Mouse (Mus musculus): ENCODE data around the gene Trim40.
"Not testable (repeated sequence)": the region's sequence is repeated elsewhere in the genome, so short reads cannot be mapped to it uniquely, and the experiment has no call there.

Trim40 gene

GRCm38 (mm10) chr17:36893387-36893786 lies 3.5 kb upstream of the Trim40 start:
- DNase-seq (ENCODE audit: low spot score in 2 of 2): no peak

GRCm38 (mm10) chr17:36892362-36892761 lies 2.4 kb upstream of the Trim40 start:
- peak in 1 of 2 experiments; percentile 14 for DNase-seq (ENCODE audit: low spot score in 2 of 2)

- not testable (repeated sequence) for DNase-seq (ENCODE audit: low spot score in 2 of 2)
These were observed 1.6 kb upstream of the Trim40 start for GRCm38 (mm10) chr17:36891496-36891895.

- no peak for DNase-seq (ENCODE audit: low spot score in 2 of 2)
These were observed 4.7 kb downstream of the Trim40 start for GRCm38 (mm10) chr17:36885132-36885790.

- DNase-seq (ENCODE audit: low spot score in 2 of 2): no peak
These were observed 6.6 kb downstream of the Trim40 start for GRCm38 (mm10) chr17:36883350-36883749.

- no peak for DNase-seq (ENCODE audit: low spot score in 2 of 2)
These were observed 15.3 kb downstream of the Trim40 start for GRCm38 (mm10) chr17:36874636-36875035.

GRCm38 (mm10) chr17:36869955-36870810 lies 19.7 kb downstream of the Trim40 start:
- DNase-seq (ENCODE audit: low spot score in 2 of 2): no peak

- no peak for DNase-seq (ENCODE audit: low spot score in 2 of 2)
These were observed 20.5 kb downstream of the Trim40 start, which contains the start of gene Trim10 for GRCm38 (mm10) chr17:36869284-36869954. Trim10 (plus strand) TSS chr17:36869574.

- DNase-seq (ENCODE audit: low spot score in 2 of 2): no peak
These were observed 21.1 kb downstream of the Trim40 start for GRCm38 (mm10) chr17:36868836-36869235.

- no peak for DNase-seq (ENCODE audit: low spot score in 2 of 2)
These were observed 23.0 kb downstream of the Trim40 start, which contains the start of gene Trim15 for GRCm38 (mm10) chr17:36866719-36867527. Trim15 (minus strand) TSS chr17:36867210.

GRCm38 (mm10) chr17:36861680-36862079 lies 28.2 kb downstream of the Trim40 start:
- no peak for DNase-seq (ENCODE audit: low spot score in 2 of 2)

GRCm38 (mm10) chr17:36858181-36858580 lies 31.7 kb downstream of the Trim40 start:
- no peak for DNase-seq (ENCODE audit: low spot score in 2 of 2)

GRCm38 (mm10) chr17:36856236-36856635 lies 33.7 kb downstream of the Trim40 start:
- no peak for DNase-seq (ENCODE audit: low spot score in 2 of 2)

GRCm38 (mm10) chr17:36855484-36855883 lies 34.4 kb downstream of the Trim40 start:
- no peak for DNase-seq (ENCODE audit: low spot score in 2 of 2)

GRCm38 (mm10) chr17:36851627-36852026 lies 38.3 kb downstream of the Trim40 start:
- DNase-seq (ENCODE audit: low spot score in 2 of 2): no peak

GRCm38 (mm10) chr17:36851200-36851599 lies 38.7 kb downstream of the Trim40 start:
- DNase-seq (ENCODE audit: low spot score in 2 of 2): no peak

- no peak for DNase-seq (ENCODE audit: low spot score in 2 of 2)
These were observed 39.9 kb downstream of the Trim40 start for GRCm38 (mm10) chr17:36849992-36850391.

- DNase-seq (ENCODE audit: low spot score in 2 of 2): no peak
These were observed 41.0 kb downstream of the Trim40 start for GRCm38 (mm10) chr17:36848911-36849310.

- no peak for DNase-seq (ENCODE audit: low spot score in 2 of 2)
These were observed 45.2 kb downstream of the Trim40 start for GRCm38 (mm10) chr17:36844725-36845124.

- DNase-seq (ENCODE audit: low spot score in 2 of 2): no peak
These were observed 45.6 kb downstream of the Trim40 start for GRCm38 (mm10) chr17:36844286-36844719.

- no peak for DNase-seq (ENCODE audit: low spot score in 2 of 2)
These were observed 46.2 kb downstream of the Trim40 start for GRCm38 (mm10) chr17:36843696-36844095.

Measured in frontal cortex, postnatal 14 days (tissue).